Mouse (Mus musculus): ENCODE results near the gene Prn. TPM values are rescaled to one million over a fixed set of nuclear protein-coding genes. Genes with fewer than 3 reads are reported as not detected.

The Prn gene
- total and polyA plus RNA-seq, 2 experiments from 2014 or later, result not detected

DNA sequence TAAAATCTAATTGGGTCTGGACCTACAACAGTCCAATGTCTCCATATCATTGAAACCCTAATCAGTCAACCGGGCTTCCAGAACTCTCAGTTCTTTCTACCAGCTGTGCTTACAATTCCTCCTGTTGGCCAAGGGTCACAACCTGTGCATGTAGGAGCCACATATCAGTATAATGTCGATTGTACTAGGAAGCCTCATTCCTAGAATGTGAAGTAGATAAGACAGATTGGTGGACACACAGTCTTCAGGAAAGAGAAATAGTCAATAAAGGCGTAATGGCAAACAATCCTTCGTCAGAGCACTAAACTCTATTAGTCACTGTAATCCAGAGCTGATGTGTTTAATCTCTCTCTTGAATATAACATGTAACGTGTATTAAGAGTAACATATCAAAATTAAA, 40.8 kb upstream of the Prn start:
- H3K27ac ChIP-seq (ENCODE audit: low read depth), result no peak overlapping the region
- TF ChIP-seq CTCF (IDR thresholded peaks at IDR 0.05; ENCODE audit: low read depth), result no peak
- no peak for TF ChIP-seq EP300 (IDR thresholded peaks at IDR 0.05; ENCODE audit: low read depth)
- H3K4me2 ChIP-seq (ENCODE audit: low read depth, low read length), result no peak overlapping the region
- H3K36me3 ChIP-seq (replicated peaks; ENCODE audit: control insufficient read depth, insufficient read depth, low read length), result no peaks in the 10 kb centered on the region
- H3K9ac ChIP-seq (replicated peaks; ENCODE audit: low read depth, low read length), result no peak overlapping the region
- no peaks in the 10 kb centered on the region for H3K9me3 ChIP-seq (replicated peaks; ENCODE audit: control insufficient read depth, low read length)
- DNase-seq (ENCODE audit: low spot score) (no peak), ATAC-seq (ENCODE audit: insufficient read depth, low read depth) (no peak)
- 73% methylated on average over 5 of the region's 5 CpGs for WGBS
- no peaks in the 10 kb centered on the region for H3K27me3 ChIP-seq (ENCODE audit: control insufficient read depth, insufficient read depth, low read length)
- H3K4me1 ChIP-seq (ENCODE audit: control insufficient read depth, insufficient read depth), result no peaks in the 10 kb centered on the region
- no peak overlapping the region for H3K4me3 ChIP-seq (ENCODE audit: low read depth, low read length)

- Histone ChIP-seq H3K27me3 (ENCODE audit: control insufficient read depth, insufficient read depth, low read length) (no peaks in the 10 kb centered on the region), H3K4me2 (ENCODE audit: low read depth, low read length) (no peak overlapping the region), H3K4me3 (ENCODE audit: low read depth, low read length) (no peak overlapping the region), H3K9ac (replicated peaks; ENCODE audit: low read depth, low read length) (no peak overlapping the region), H3K4me1 (ENCODE audit: control insufficient read depth, insufficient read depth) (no peaks in the 10 kb centered on the region), H3K9me3 (replicated peaks; ENCODE audit: control insufficient read depth, low read length) (no peaks in the 10 kb centered on the region), H3K36me3 (replicated peaks; ENCODE audit: control insufficient read depth, insufficient read depth, low read length) (no peaks in the 10 kb centered on the region), H3K27ac (ENCODE audit: low read depth) (no peak overlapping the region)
- no peak for TF ChIP-seq EP300 (IDR thresholded peaks at IDR 0.05; ENCODE audit: low read depth)
- no peak for TF ChIP-seq CTCF (IDR thresholded peaks at IDR 0.05; ENCODE audit: low read depth)
- DNase-seq (ENCODE audit: low spot score) (no peak), ATAC-seq (ENCODE audit: insufficient read depth, low read depth) (no peak)
- 67% methylated on average over 1 of the region's 1 CpGs for WGBS
Measured at GRCm38 (mm10) chr2:131873376-131873775, 36.4 kb upstream of the Prn start.

- Histone ChIP-seq H3K27ac (ENCODE audit: low read depth) (no peak overlapping the region), H3K9me3 (replicated peaks; ENCODE audit: control insufficient read depth, low read length) (no peaks in the 10 kb centered on the region), H3K4me1 (ENCODE audit: control insufficient read depth, insufficient read depth) (no peaks in the 10 kb centered on the region), H3K27me3 (ENCODE audit: control insufficient read depth, insufficient read depth, low read length) (no peaks in the 10 kb centered on the region), H3K9ac (replicated peaks; ENCODE audit: low read depth, low read length) (no peak overlapping the region), H3K4me3 (ENCODE audit: low read depth, low read length) (no peak overlapping the region), H3K4me2 (ENCODE audit: low read depth, low read length) (no peak overlapping the region), H3K36me3 (replicated peaks; ENCODE audit: control insufficient read depth, insufficient read depth, low read length) (no peaks in the 10 kb centered on the region)
- ATAC-seq (ENCODE audit: insufficient read depth, low read depth), result 0 out of 2 replicates have a peak, but pooled peaks have one; percentile 17
- 79% methylated on average over 7 of the region's 7 CpGs for WGBS
- no peak for DNase-seq (ENCODE audit: low spot score)
- no peak for TF ChIP-seq CTCF (IDR thresholded peaks at IDR 0.05; ENCODE audit: low read depth)
- TF ChIP-seq EP300 (IDR thresholded peaks at IDR 0.05; ENCODE audit: low read depth), result no peak
Measured at GRCm38 (mm10) chr2:131876551-131877265, 33.0 kb upstream of the Prn start.

GRCm38 (mm10) chr2:131881766-131882165, 28.0 kb upstream of the Prn start:
- Histone ChIP-seq H3K36me3 (replicated peaks; ENCODE audit: control insufficient read depth, insufficient read depth, low read length) (no peaks in the 10 kb centered on the region), H3K27me3 (ENCODE audit: control insufficient read depth, insufficient read depth, low read length) (no peaks in the 10 kb centered on the region), H3K9ac (replicated peaks; ENCODE audit: low read depth, low read length) (no peak overlapping the region), H3K4me1 (ENCODE audit: control insufficient read depth, insufficient read depth) (no peaks in the 10 kb centered on the region; the same call in 1 of the 2 replicates), H3K4me2 (ENCODE audit: low read depth, low read length) (no peak overlapping the region), H3K27ac (ENCODE audit: low read depth) (no peak overlapping the region), H3K4me3 (ENCODE audit: low read depth, low read length) (no peak overlapping the region), H3K9me3 (replicated peaks; ENCODE audit: control insufficient read depth, low read length) (no peaks in the 10 kb centered on the region)
- DNase-seq (ENCODE audit: low spot score) (no peak), ATAC-seq (ENCODE audit: insufficient read depth, low read depth) (no peak)
- 70% methylated on average over 4 of the region's 4 CpGs for WGBS
- TF ChIP-seq EP300 (IDR thresholded peaks at IDR 0.05; ENCODE audit: low read depth), result no peak
- no peak for TF ChIP-seq CTCF (IDR thresholded peaks at IDR 0.05; ENCODE audit: low read depth)

DNA sequence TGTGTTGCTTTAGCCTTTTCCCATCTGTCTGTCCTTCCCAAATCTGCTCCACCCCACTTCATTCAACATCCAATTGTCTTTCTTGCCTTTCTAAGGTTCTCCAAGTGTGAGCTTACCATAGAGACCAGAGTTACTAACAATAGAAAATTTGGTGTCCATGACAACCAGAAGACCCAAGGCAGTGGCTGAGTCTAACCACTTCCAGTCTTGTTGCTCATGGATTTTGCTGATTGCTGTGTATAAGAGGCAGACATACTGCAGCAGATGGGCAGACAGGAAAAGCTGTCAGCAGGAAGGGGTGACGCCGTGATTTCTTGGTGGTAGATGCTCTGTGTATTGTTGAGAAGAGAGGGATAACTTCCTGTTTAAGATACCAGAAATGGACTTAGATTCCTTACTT, 26.6 kb upstream of the Prn start:
- no peak overlapping the region for H3K9ac ChIP-seq (replicated peaks; ENCODE audit: low read depth, low read length)
- 36% methylated on average over 2 of the region's 2 CpGs for WGBS
- no peaks in the 10 kb centered on the region for H3K36me3 ChIP-seq (replicated peaks; ENCODE audit: control insufficient read depth, insufficient read depth, low read length)
- H3K4me1 ChIP-seq (ENCODE audit: control insufficient read depth, insufficient read depth), result no peaks in the 10 kb centered on the region; the same call in 1 of the 2 replicates
- peak; percentile 24 for DNase-seq (ENCODE audit: low spot score)
- H3K9me3 ChIP-seq (replicated peaks; ENCODE audit: control insufficient read depth, low read length), result no peaks in the 10 kb centered on the region
- peak; percentile 41; the same call in 1 of the 2 replicates for ATAC-seq (ENCODE audit: insufficient read depth, low read depth)
- no peak overlapping the region for H3K4me3 ChIP-seq (ENCODE audit: low read depth, low read length)
- H3K27me3 ChIP-seq (ENCODE audit: control insufficient read depth, insufficient read depth, low read length), result no peaks in the 10 kb centered on the region
- H3K4me2 ChIP-seq (ENCODE audit: low read depth, low read length), result no peak overlapping the region
- TF ChIP-seq CTCF (IDR thresholded peaks at IDR 0.05; ENCODE audit: low read depth), result no peak
- no peak for TF ChIP-seq EP300 (IDR thresholded peaks at IDR 0.05; ENCODE audit: low read depth)
- no peak overlapping the region for H3K27ac ChIP-seq (ENCODE audit: low read depth)
